Mouse (Mus musculus): ENCODE data around the gene Lrmda. TPM values are rescaled to one million over a fixed set of nuclear protein-coding genes. Genes with fewer than 3 reads are reported as not detected.

The Lrmda gene
- total and polyA plus RNA-seq, 3 experiments, result 5.1 to 5.9 TPM; not detected in 1

GRCm38 (mm10) chr14:22406623-22407022 is 387.1 kb downstream of the Lrmda start:
- Histone ChIP-seq H3K27me3 (ENCODE audit: control insufficient read depth in 1 of 2, insufficient read depth in 2 of 2, low read length in 2 of 2) (no peaks in the 10 kb centered on the region), H3K4me3 (ENCODE audit: control insufficient read depth in 1 of 2, insufficient read depth in 1 of 2, low read depth in 2 of 2, low read length in 2 of 2) (no peak overlapping the region), H3K9ac (ENCODE audit: control insufficient read depth, low read depth, low read length, poor library complexity, severe bottlenecking) (no peak overlapping the region), H3K9me3 (replicated peaks; ENCODE audit: insufficient read depth, low read length) (no peaks in the 10 kb centered on the region), H3K79me2 (ENCODE audit: control insufficient read depth, insufficient read depth, low read length, poor library complexity) (no peaks in the 10 kb centered on the region), H3K27ac (ENCODE audit: control insufficient read depth, low read depth, low read length) (no peak overlapping the region), H3K4me1 (ENCODE audit: control insufficient read depth in 1 of 2, insufficient read depth in 2 of 2, low read length in 2 of 2) (peaks cover 7 to 9% of the 10 kb centered on the region in 2 experiments), H3K36me3 (ENCODE audit: control insufficient read depth in 1 of 2, insufficient read depth in 2 of 2, low read length in 2 of 2) (peaks cover 0 to 11% of the 10 kb centered on the region in 2 experiments; a peak in 3 of 4 replicates)
- no peak for DNase-seq (ENCODE audit: low read depth, low spot score)
- no peak for TF ChIP-seq E2F4 (IDR thresholded peaks at IDR 0.05; ENCODE audit: borderline replicate concordance, low read depth, low read length)
- no peak for TF ChIP-seq SIN3A (IDR thresholded peaks at IDR 0.05; ENCODE audit: low read length)
- TF ChIP-seq TBP (IDR thresholded peaks at IDR 0.05; ENCODE audit: low read depth, low read length), result no peak
- no peak for TF ChIP-seq MEF2A (IDR thresholded peaks at IDR 0.05; ENCODE audit: extremely low read depth, insufficient replicate concordance, low read depth, low read length, poor library complexity, severe bottlenecking)
- no peak for TF ChIP-seq MYC (IDR thresholded peaks at IDR 0.05; ENCODE audit: low read depth, low read length)
- no peak for TF ChIP-seq CTCF (IDR thresholded peaks at IDR 0.05 in 2 of 3, conservative IDR thresholded peaks at IDR 0.05 in 1 of 3; ENCODE audit: control insufficient read depth in 1 of 3, insufficient read depth in 1 of 3, low read depth in 2 of 3, low read length in 3 of 3, poor library complexity in 1 of 3, severe bottlenecking in 1 of 3)
- TF ChIP-seq CHD1 (IDR thresholded peaks at IDR 0.05; ENCODE audit: low read depth, low read length), result no peak
- no peak for TF ChIP-seq TCF12 (IDR thresholded peaks at IDR 0.05; ENCODE audit: low read depth, low read length)
- no peak for TF ChIP-seq GATA1 (IDR thresholded peaks at IDR 0.05; ENCODE audit: low read depth, low read length)
- TF ChIP-seq KAT2A (conservative IDR thresholded peaks at IDR 0.05; ENCODE audit: low read depth, low read length), result no peak
- no peak for TF ChIP-seq HCFC1 (IDR thresholded peaks at IDR 0.05; ENCODE audit: low read depth, low read length)
- no peak for TF ChIP-seq POLR2AphosphoS2 (IDR thresholded peaks at IDR 0.05; ENCODE audit: low read length)
- no peak for TF ChIP-seq ZNF384 (IDR thresholded peaks at IDR 0.05; ENCODE audit: low read depth, low read length)
- no peak for TF ChIP-seq ZKSCAN1 (IDR thresholded peaks at IDR 0.05; ENCODE audit: low read depth, low read length)
- TF ChIP-seq UBTF (IDR thresholded peaks at IDR 0.05; ENCODE audit: borderline replicate concordance, insufficient read depth, low read depth, low read length), result no peak
- no peak for TF ChIP-seq NELFE (IDR thresholded peaks at IDR 0.05; ENCODE audit: low read depth, low read length)
- no peak for TF ChIP-seq ELF1 (IDR thresholded peaks at IDR 0.05; ENCODE audit: low read depth, low read length)
- TF ChIP-seq POLR2A (IDR thresholded peaks at IDR 0.05; ENCODE audit: control insufficient read depth in 1 of 2, insufficient read depth in 1 of 2, low read depth in 1 of 2, low read length in 2 of 2, poor library complexity in 1 of 2), result no peak

DNA sequence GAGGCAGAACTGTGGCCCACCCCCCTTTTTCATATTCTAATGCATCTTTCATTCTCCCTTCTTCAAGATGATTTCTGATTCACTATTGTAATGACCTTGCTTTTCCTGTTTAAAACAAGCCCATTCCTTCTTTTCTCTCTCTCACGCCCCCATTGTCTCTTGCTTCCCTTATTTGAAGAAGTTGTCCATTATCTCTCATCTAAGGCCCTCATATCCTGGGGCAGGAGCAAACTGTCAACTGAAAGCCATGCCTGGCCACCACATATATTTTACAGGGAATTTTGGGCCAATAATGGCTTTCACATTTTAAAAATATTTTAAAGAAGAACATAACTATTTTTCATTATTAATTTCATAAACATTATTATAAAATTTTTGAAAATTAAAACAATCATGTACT is 391.3 kb downstream of the Lrmda start:
- no peak overlapping the region for H3K4me3 ChIP-seq (ENCODE audit: control insufficient read depth in 1 of 2, insufficient read depth in 1 of 2, low read depth in 2 of 2, low read length in 2 of 2)
- H3K27me3 ChIP-seq (ENCODE audit: control insufficient read depth in 1 of 2, insufficient read depth in 2 of 2, low read length in 2 of 2), result no peaks in the 10 kb centered on the region
- H3K4me1 ChIP-seq (ENCODE audit: control insufficient read depth in 1 of 2, insufficient read depth in 2 of 2, low read length in 2 of 2), result peaks cover 12 to 24% of the 10 kb centered on the region in 2 experiments
- peak; percentile 46 for DNase-seq (ENCODE audit: low read depth, low spot score)
- no peaks in the 10 kb centered on the region for H3K9me3 ChIP-seq (replicated peaks; ENCODE audit: insufficient read depth, low read length)
- peaks cover 3 to 25% of the 10 kb centered on the region in 2 experiments; a peak in 3 of 4 replicates for H3K36me3 ChIP-seq (ENCODE audit: control insufficient read depth in 1 of 2, insufficient read depth in 2 of 2, low read length in 2 of 2)
- no peak overlapping the region for H3K9ac ChIP-seq (ENCODE audit: control insufficient read depth, low read depth, low read length, poor library complexity, severe bottlenecking)
- TF ChIP-seq GATA1 (IDR thresholded peaks at IDR 0.05; ENCODE audit: low read depth, low read length) (0 out of 2 replicates have a peak, but pooled peaks have one; percentile 37), MYB (IDR thresholded peaks at IDR 0.05; ENCODE audit: low read depth, low read length) (peak; percentile 66; the same call in 1 of the 2 replicates), EP300 (IDR thresholded peaks at IDR 0.05; ENCODE audit: low read depth in 1 of 2, low read length in 2 of 2) (peak; percentile 25 to 71; a peak in 3 of 4 replicates), POLR2AphosphoS2 (IDR thresholded peaks at IDR 0.05; ENCODE audit: low read length) (no peak)
- H3K79me2 ChIP-seq (ENCODE audit: control insufficient read depth, insufficient read depth, low read length, poor library complexity), result no peaks in the 10 kb centered on the region
- no peak overlapping the region for H3K27ac ChIP-seq (ENCODE audit: control insufficient read depth, low read depth, low read length)
